Mouse (Mus musculus): ENCODE measurements at regions not wholly inside any gene's neighbourhood (a gene's known extent, or its start where the extent isn't known, plus 50 kb on each side); places are given as distances from the start of the nearest gene placed in this dataset.

- Histone ChIP-seq H3K4me3 (ENCODE audit: insufficient read depth, low read depth, low read length) (no peak overlapping the region), H3K4me1 (ENCODE audit: control insufficient read depth, insufficient read depth, insufficient read length, low read length) (peaks cover 9% of the 10 kb centered on the region)
Observed at GRCm38 (mm10) chr6:117622946-117623345, 218.0 kb upstream of the Zfp637 start.

GRCm38 (mm10) chr6:117625716-117626115 is 215.3 kb upstream of the Zfp637 start:
- H3K27ac ChIP-seq (replicated peaks; ENCODE audit: low read depth, low read length) = peak overlapping the region; percentile 60
- H3K4me3 ChIP-seq (ENCODE audit: insufficient read depth, low read depth, low read length) = no peak overlapping the region
- peaks cover 9% of the 10 kb centered on the region for H3K4me1 ChIP-seq (ENCODE audit: control insufficient read depth, insufficient read depth, insufficient read length, low read length)

More at GRCm38 (mm10) chr6:117622946-117623345, 218.0 kb upstream of the Zfp637 start:
- no peak overlapping the region for H3K27ac ChIP-seq (replicated peaks; ENCODE audit: low read depth, low read length)

- no peak overlapping the region for H3K27ac ChIP-seq (replicated peaks; ENCODE audit: low read depth, low read length)
- H3K4me3 ChIP-seq (ENCODE audit: insufficient read depth, low read depth, low read length) = no peak overlapping the region
- peaks cover 9% of the 10 kb centered on the region for H3K4me1 ChIP-seq (ENCODE audit: control insufficient read depth, insufficient read depth, insufficient read length, low read length)
Observed at GRCm38 (mm10) chr6:117627461-117627860, 213.5 kb upstream of the Zfp637 start.

GRCm38 (mm10) chr6:117646628-117647027 is 194.4 kb upstream of the Zfp637 start:
- Histone ChIP-seq H3K27ac (replicated peaks; ENCODE audit: low read depth, low read length) (no peak overlapping the region), H3K4me3 (ENCODE audit: insufficient read depth, low read depth, low read length) (no peak overlapping the region), H3K4me1 (ENCODE audit: control insufficient read depth, insufficient read depth, insufficient read length, low read length) (peaks cover 9% of the 10 kb centered on the region)

GRCm38 (mm10) chr6:117650541-117650940 is 190.4 kb upstream of the Zfp637 start:
- Histone ChIP-seq H3K4me3 (ENCODE audit: insufficient read depth, low read depth, low read length) (no peak overlapping the region), H3K27ac (replicated peaks; ENCODE audit: low read depth, low read length) (no peak overlapping the region), H3K4me1 (ENCODE audit: control insufficient read depth, insufficient read depth, insufficient read length, low read length) (peaks cover 16% of the 10 kb centered on the region)

GRCm38 (mm10) chr6:117651551-117651950 is 189.4 kb upstream of the Zfp637 start:
- Histone ChIP-seq H3K27ac (replicated peaks; ENCODE audit: low read depth, low read length) (peak overlapping the region; percentile 99), H3K4me3 (ENCODE audit: insufficient read depth, low read depth, low read length) (no peak overlapping the region), H3K4me1 (ENCODE audit: control insufficient read depth, insufficient read depth, insufficient read length, low read length) (peaks cover 18% of the 10 kb centered on the region)

- H3K4me3 ChIP-seq (ENCODE audit: insufficient read depth, low read depth, low read length) = no peak overlapping the region
- H3K4me1 ChIP-seq (ENCODE audit: control insufficient read depth, insufficient read depth, insufficient read length, low read length) = peaks cover 16% of the 10 kb centered on the region
- peak overlapping the region; percentile 99 for H3K27ac ChIP-seq (replicated peaks; ENCODE audit: low read depth, low read length)
Observed at GRCm38 (mm10) chr6:117652012-117652411, 189.0 kb upstream of the Zfp637 start.

GRCm38 (mm10) chr6:117652917-117653316 is 188.1 kb upstream of the Zfp637 start:
- Histone ChIP-seq H3K4me1 (ENCODE audit: control insufficient read depth, insufficient read depth, insufficient read length, low read length) (peaks cover 16% of the 10 kb centered on the region), H3K27ac (replicated peaks; ENCODE audit: low read depth, low read length) (peak overlapping the region; percentile 99), H3K4me3 (ENCODE audit: insufficient read depth, low read depth, low read length) (no peak overlapping the region)

- peaks cover 16% of the 10 kb centered on the region for H3K4me1 ChIP-seq (ENCODE audit: control insufficient read depth, insufficient read depth, insufficient read length, low read length)
- H3K4me3 ChIP-seq (ENCODE audit: insufficient read depth, low read depth, low read length) = no peak overlapping the region
- no peak overlapping the region for H3K27ac ChIP-seq (replicated peaks; ENCODE audit: low read depth, low read length)
Observed at GRCm38 (mm10) chr6:117653886-117654425, 187.0 kb upstream of the Zfp637 start.

- Histone ChIP-seq H3K27ac (replicated peaks; ENCODE audit: low read depth, low read length) (no peak overlapping the region), H3K4me3 (ENCODE audit: insufficient read depth, low read depth, low read length) (no peak overlapping the region), H3K4me1 (ENCODE audit: control insufficient read depth, insufficient read depth, insufficient read length, low read length) (peaks cover 12% of the 10 kb centered on the region)
Observed at GRCm38 (mm10) chr6:117655986-117656385, 185.0 kb upstream of the Zfp637 start.

GRCm38 (mm10) chr6:117660576-117660975 is 180.4 kb upstream of the Zfp637 start:
- Histone ChIP-seq H3K27ac (replicated peaks; ENCODE audit: low read depth, low read length) (no peak overlapping the region), H3K4me1 (ENCODE audit: control insufficient read depth, insufficient read depth, insufficient read length, low read length) (0 out of 2 replicates have a peak, but pooled peaks cover 2% of the 10 kb centered on the region), H3K4me3 (ENCODE audit: insufficient read depth, low read depth, low read length) (no peak overlapping the region)

- Histone ChIP-seq H3K4me1 (ENCODE audit: control insufficient read depth, insufficient read depth, insufficient read length, low read length) (no peaks in the 10 kb centered on the region), H3K27ac (replicated peaks; ENCODE audit: low read depth, low read length) (no peak overlapping the region), H3K4me3 (ENCODE audit: insufficient read depth, low read depth, low read length) (no peak overlapping the region)
Observed at GRCm38 (mm10) chr6:117662635-117663034, 178.3 kb upstream of the Zfp637 start.

- Histone ChIP-seq H3K4me3 (ENCODE audit: insufficient read depth, low read depth, low read length) (no peak overlapping the region), H3K27ac (replicated peaks; ENCODE audit: low read depth, low read length) (no peak overlapping the region), H3K4me1 (ENCODE audit: control insufficient read depth, insufficient read depth, insufficient read length, low read length) (no peaks in the 10 kb centered on the region)
Observed at GRCm38 (mm10) chr6:117670337-117670736, 170.6 kb upstream of the Zfp637 start.

GRCm38 (mm10) chr6:117670792-117671525 is 170.0 kb upstream of the Zfp637 start:
- Histone ChIP-seq H3K4me3 (ENCODE audit: insufficient read depth, low read depth, low read length) (no peak overlapping the region), H3K4me1 (ENCODE audit: control insufficient read depth, insufficient read depth, insufficient read length, low read length) (peaks cover 2% of the 10 kb centered on the region; the same call in 1 of the 2 replicates), H3K27ac (replicated peaks; ENCODE audit: low read depth, low read length) (no peak overlapping the region)

- Histone ChIP-seq H3K4me1 (ENCODE audit: control insufficient read depth, insufficient read depth, insufficient read length, low read length) (peaks cover 5% of the 10 kb centered on the region; the same call in 1 of the 2 replicates), H3K27ac (replicated peaks; ENCODE audit: low read depth, low read length) (no peak overlapping the region), H3K4me3 (ENCODE audit: insufficient read depth, low read depth, low read length) (no peak overlapping the region)
Observed at GRCm38 (mm10) chr6:117675059-117675800, 165.8 kb upstream of the Zfp637 start.

Data from brown adipose tissue, adult 24 weeks (tissue).